Mouse (Mus musculus): Measurements from ENCODE around the gene Gm20388.

DNA sequence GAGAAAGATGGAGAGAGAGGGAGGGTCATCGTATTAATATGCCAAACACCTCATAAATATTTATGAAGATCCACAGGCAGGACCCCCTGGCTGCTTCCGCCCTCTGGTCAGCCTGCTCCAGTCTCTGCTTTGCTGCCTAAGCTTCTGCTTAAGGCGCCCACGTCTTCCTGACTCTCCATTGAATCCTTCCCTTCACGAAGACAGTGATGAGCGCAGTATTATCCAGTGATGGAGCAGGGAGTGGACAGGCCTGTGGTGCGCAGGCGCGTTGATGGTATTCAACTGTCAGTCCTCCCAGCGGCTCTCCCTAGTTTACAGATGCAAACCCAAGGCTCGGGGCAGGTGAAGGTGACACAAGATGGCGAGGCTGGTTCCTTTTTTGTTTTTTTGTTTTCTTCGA is 985.6 kb downstream of the Gm20388 start:
- TF ChIP-seq CTCF (IDR thresholded peaks at IDR 0.05; ENCODE audit: low read depth) (no peak), EP300 (optimal IDR thresholded peaks at IDR 0.05) (no peak)
